Mouse (Mus musculus) lung, adult 2 months (tissue): ENCODE data around the gene Tmprss15. TPM values are rescaled to one million over a fixed set of nuclear protein-coding genes. Genes with fewer than 3 reads are reported as not detected.

Source experiments
- DNase-seq: peaks from one replicate; pipeline ENCODE4 v3.0.0; 2022
- H3K4me1 ChIP-seq: fragments of 200-500 bp; 2 replicates; pipeline ENCODE4 v1.6.1; 2011; ENCODE audit warnings: low read length; ENCODE audit not compliant: control insufficient read depth, insufficient read depth
- H3K4me3 ChIP-seq: fragments of 200-500 bp; replicated peaks from 2 replicates; pipeline ENCODE3; 2011; ENCODE audit warnings: low read depth, mild to moderate bottlenecking, control low read depth, low read length; ENCODE audit errors: extremely low read depth
- CTCF ChIP-seq: fragments of 200-500 bp; IDR thresholded peaks from 2 replicates; pipeline ENCODE4 v1.5.1; 2011; ENCODE audit warnings: mild to moderate bottlenecking, low read length, control low read depth; ENCODE audit not compliant: insufficient read depth
- POLR2A ChIP-seq: fragments of 200-500 bp; IDR thresholded peaks from 2 replicates; pipeline ENCODE4 v1.6.1; 2011; ENCODE audit warnings: low read depth, mild to moderate bottlenecking, control low read depth, low read length, borderline replicate concordance; ENCODE audit errors: extremely low read depth
- WGBS: fragments of 180-500 bp; shearing (Covaris S2); methylation state at CpG from one replicate; pipeline ENCODE4 v1.1.7; 2018; 5-methylcytosine and 5-hydroxymethylcytosine counted together
- polyA plus RNA-seq: library from polyadenylated mRNA; depleted of rRNA; stranded (reverse); fragments of >200 nt; gene quantifications from 2 replicates; pipeline ENCODE4 v1.2.3, GENCODE M21; 2012

Gene Tmprss15
- polyA plus RNA-seq, 1 experiment, result not detected

GRCm38 (mm10) chr16:79002812-79003211 is 88.1 kb downstream of the Tmprss15 start:
- H3K4me3 ChIP-seq, result no peak overlapping the region
- 53% methylated on average over 2 of the region's 2 CpGs for WGBS
- TF ChIP-seq POLR2A, result no peak
- TF ChIP-seq CTCF, result no peak
- no peaks in the 10 kb centered on the region for H3K4me1 ChIP-seq
- no peak for DNase-seq

GRCm38 (mm10) chr16:79001679-79002078 is 89.2 kb downstream of the Tmprss15 start:
- Histone ChIP-seq H3K4me1 (no peaks in the 10 kb centered on the region), H3K4me3 (no peak overlapping the region)
- TF ChIP-seq POLR2A, result no peak
- 79% methylated on average over 9 of the region's 9 CpGs for WGBS
- no peak for DNase-seq

DNA sequence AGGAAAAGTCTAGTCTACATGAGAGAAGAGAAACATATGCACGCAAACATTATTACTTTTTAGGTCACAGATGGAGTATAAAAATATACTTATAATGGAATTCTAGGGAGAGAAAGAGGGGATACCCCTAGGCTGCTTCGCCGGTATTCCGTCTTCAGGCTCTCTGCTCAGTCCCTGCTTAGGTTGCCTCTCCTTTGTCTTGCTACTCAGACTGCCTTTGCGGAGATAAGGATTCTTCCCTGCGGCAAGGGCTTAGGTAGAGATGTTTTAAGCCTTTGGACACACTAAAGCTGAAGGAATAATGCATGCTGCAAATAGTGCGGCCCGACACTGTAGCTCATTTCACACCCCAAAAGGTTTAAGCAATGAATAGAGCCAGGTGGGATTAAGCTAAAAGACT is 114.5 kb downstream of the Tmprss15 start:
- no peak for DNase-seq
- WGBS, result 72% methylated on average over 8 of the region's 8 CpGs
- no peak for TF ChIP-seq POLR2A
- TF ChIP-seq CTCF, result no peak
- Histone ChIP-seq H3K4me3 (no peak overlapping the region), H3K4me1 (no peaks in the 10 kb centered on the region)

DNA sequence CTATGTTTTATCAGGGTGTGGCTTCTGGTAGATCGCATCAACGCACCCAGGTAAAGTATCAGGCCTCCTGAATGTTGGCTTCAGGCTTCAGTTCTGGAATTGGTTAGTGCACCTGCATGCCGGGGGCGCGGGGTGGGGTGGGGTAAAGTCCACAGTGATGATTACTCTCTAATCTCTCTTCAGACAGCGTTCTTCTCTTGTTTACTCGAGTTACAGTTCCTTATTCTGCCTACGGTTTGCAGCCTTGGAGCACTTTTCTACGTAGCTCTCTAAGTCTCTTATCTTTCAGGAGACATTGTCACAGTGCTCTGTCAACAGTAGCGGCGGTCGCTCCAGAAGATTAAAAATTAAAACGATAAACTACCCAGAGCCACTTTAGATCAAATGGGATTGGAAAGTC is 116.8 kb downstream of the Tmprss15 start:
- Histone ChIP-seq H3K4me3 (no peak overlapping the region), H3K4me1 (no peaks in the 10 kb centered on the region)
- 69% methylated on average over 13 of the region's 13 CpGs for WGBS
- no peak for TF ChIP-seq CTCF
- TF ChIP-seq POLR2A, result no peak
- no peak for DNase-seq

DNA sequence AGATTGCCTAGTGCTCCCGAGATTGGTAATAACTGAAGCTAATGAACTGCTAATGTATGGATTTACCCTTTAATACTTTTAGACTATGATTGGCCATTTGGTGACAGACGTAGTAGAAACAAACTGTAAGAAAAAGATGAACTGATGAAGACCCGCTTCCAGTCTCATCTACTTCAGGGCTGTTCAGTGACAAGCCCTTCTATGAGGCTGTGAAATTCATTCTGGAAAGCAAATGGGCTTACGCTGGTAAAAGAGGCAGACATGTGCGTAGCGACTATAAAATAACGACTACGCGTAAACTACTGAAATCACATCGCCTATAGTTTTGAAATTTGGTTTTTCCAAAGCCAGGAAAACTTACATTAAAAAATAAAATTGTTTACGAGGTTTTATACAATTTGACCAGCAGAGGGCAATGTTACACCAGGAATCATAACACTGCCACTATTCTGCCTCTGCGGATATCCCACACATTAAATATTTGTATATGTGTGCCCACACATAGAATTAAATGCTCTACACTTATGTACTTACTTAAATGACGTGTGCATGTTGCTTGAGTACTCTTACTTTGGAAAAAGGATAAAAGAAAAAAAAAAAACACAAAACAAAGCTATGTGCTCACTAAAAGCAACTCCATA is 121.7 kb downstream of the Tmprss15 start:
- Histone ChIP-seq H3K4me1 (no peaks in the 10 kb centered on the region), H3K4me3 (no peak overlapping the region)
- WGBS, result 29% methylated on average over 13 of the region's 13 CpGs
- DNase-seq, result no peak
- TF ChIP-seq CTCF (no peak), POLR2A (no peak)

DNA sequence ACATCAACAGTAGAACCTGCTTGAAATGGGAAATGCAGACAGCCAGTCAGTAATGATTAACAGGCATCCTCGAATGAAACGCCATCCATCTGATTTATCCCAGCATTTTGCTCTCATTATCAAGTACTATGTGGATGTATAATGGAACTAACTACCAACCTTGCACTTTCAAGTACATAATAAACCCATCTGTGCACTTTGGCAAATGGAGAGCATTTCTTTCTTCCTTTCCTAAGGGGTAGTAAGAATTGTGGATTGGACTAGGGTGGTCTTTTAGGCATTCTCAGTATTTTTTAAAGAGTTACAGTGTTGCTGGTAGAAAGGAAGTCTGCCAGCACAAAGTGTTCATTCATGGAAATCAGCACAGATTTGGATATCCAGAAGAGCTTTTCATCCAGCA is 133.5 kb downstream of the Tmprss15 start:
- no peak overlapping the region for H3K4me3 ChIP-seq
- H3K4me1 ChIP-seq, result no peaks in the 10 kb centered on the region
- 60% methylated on average over 2 of the region's 2 CpGs for WGBS
- no peak for TF ChIP-seq POLR2A
- DNase-seq, result no peak

DNA sequence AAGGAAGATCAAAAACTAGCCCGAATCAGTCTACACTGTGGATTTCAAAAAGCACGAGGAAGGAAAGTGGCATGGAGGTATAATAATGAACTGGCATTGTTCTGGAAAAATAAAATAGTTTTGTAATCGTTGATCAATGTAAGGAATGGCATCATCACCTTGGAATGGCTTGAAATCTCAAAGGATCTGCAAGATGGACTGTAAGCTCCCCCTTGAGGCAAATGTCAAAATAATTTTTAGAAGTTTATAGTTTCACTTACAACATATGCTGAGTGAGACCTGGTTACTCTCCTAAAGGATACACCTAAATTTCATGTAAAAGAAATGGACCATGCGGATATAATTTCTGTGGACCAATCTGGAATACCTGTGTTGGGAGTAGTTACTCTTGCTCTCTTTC is 140.5 kb downstream of the Tmprss15 start:
- H3K4me1 ChIP-seq, result no peaks in the 10 kb centered on the region
- H3K4me3 ChIP-seq, result no peak overlapping the region
- WGBS, result 58% methylated on average over 4 of the region's 4 CpGs
- DNase-seq, result no peak
- TF ChIP-seq POLR2A (no peak), CTCF (no peak)

DNA sequence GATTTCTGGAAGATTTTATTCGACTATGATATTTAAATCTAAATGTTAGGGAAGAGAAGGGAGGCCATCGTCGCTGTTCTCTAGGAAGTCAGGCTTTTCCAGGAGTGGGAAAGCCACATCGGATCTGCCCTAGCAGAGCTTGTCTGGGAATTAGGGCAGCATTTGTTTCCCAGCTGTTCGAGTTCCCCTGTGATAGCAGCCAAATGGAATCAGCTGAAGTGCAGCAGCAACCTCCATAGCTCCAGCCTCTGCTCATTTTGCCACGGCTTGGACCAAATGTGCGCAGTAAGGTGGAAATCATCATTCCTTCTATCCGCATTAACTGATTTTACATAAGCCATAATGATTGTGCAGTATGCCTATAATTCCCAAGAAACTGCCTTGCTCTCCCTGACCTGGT is 153.1 kb downstream of the Tmprss15 start:
- TF ChIP-seq POLR2A, result no peak
- TF ChIP-seq CTCF, result no peak
- Histone ChIP-seq H3K4me1 (no peaks in the 10 kb centered on the region), H3K4me3 (no peak overlapping the region)
- no peak for DNase-seq
- 64% methylated on average over 8 of the region's 8 CpGs for WGBS

DNA sequence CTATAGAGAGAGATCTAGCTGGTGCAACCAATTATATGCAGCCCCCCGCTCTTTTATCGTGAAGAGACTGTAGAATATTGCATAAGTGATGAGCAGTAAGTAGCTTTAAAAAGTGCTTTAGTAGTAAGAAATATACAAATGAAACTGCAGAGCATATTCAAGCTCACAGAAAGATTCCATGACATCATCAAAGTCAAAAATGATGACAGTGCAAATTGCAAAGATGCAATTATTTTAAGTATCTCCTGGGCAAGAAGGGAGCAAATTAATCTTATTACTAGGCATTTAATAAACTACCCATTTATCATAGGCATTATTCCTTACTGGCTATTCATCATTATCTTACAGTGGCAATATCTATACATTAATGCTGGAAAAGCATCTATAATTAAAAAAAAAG is 156.6 kb downstream of the Tmprss15 start:
- WGBS, result 93% methylated on average over 2 of the region's 2 CpGs
- TF ChIP-seq POLR2A (no peak), CTCF (no peak)
- no peaks in the 10 kb centered on the region for H3K4me1 ChIP-seq
- H3K4me3 ChIP-seq, result no peak overlapping the region
- DNase-seq, result no peak

DNA sequence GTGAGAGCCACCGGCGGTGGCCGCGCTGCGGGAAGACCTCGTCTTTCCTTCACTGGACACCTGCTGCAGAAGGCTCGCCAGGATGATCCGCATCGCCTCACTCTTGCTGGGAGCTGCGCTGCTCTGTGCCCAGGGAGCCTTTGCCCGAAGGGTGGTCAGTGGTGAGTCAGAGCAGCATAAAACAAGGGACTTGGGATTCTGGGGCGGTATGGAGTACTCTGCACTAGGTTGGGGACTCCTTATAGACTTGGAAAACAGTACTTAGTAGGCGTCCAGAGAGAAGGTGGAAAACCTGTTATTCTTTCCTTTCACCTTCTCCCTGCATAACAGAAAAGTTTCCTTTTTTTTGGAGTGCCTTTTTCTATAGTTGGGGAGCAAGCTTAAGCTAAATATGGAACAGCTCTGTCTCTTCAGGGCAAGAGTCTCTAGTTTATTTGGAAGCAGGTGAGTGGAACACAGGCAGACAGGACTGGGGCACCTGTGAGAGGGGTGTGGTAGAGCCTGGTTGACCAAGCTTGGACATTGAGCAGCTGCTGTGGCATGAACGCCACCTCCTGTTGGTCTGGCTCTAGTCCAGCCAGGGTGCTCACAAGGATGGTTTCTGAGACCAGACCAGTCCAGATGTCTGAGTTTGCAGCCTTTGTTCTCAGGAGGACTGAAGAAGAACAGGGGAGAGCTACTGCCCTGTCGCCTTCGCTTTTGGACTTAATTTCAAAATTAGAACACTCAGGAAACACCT is 159.4 kb downstream of the Tmprss15 start:
- no peak for TF ChIP-seq POLR2A
- no peak for TF ChIP-seq CTCF
- Histone ChIP-seq H3K4me1 (no peaks in the 10 kb centered on the region), H3K4me3 (no peak overlapping the region)
- 12% methylated on average over 16 of the region's 16 CpGs for WGBS
- DNase-seq, result no peak
